Mouse (Mus musculus) myocyte (in vitro differentiated cells): Measurements from ENCODE around the gene Slc12a8. TPM values are rescaled to one million over a fixed set of nuclear protein-coding genes. Genes with fewer than 3 reads are reported as not detected.

Experiments
- H3K27me3 ChIP-seq: one replicate; pipeline ENCODE4 v1.6.1; 2011; ENCODE audit not compliant: control insufficient read depth, insufficient read depth, insufficient read length
- H3K36me3 ChIP-seq: one replicate; pipeline ENCODE4 v1.6.1; 2011; ENCODE audit not compliant: control insufficient read depth, insufficient read depth
- H3K4me2 ChIP-seq: one replicate; pipeline ENCODE4 v1.6.1; 2011; ENCODE audit warnings: low read depth, control low read depth
- H3K4me3 ChIP-seq: one replicate; pipeline ENCODE4 v1.5.1; 2011; ENCODE audit warnings: mild to moderate bottlenecking, control low read depth, moderate library complexity
- H3K79me2 ChIP-seq: one replicate; pipeline ENCODE4 v1.6.1; 2011; ENCODE audit not compliant: control insufficient read depth, insufficient read depth
- H3ac ChIP-seq: one replicate; pipeline ENCODE4 v1.6.1; 2011; ENCODE audit not compliant: control insufficient read depth, insufficient read length
- CEBPB ChIP-seq: IDR thresholded peaks from 2 replicates; pipeline ENCODE4 v1.6.1; 2011; ENCODE audit warnings: mild to moderate bottlenecking, moderate library complexity; ENCODE audit not compliant: poor library complexity, insufficient read depth, severe bottlenecking
- E2F4 ChIP-seq: IDR thresholded peaks from one replicate; pipeline ENCODE4 v1.6.1; 2011; ENCODE audit warnings: mild to moderate bottlenecking, control low read depth, moderate library complexity; ENCODE audit not compliant: insufficient read depth
- MAX ChIP-seq: IDR thresholded peaks from one replicate; pipeline ENCODE4 v1.6.1; 2011; ENCODE audit warnings: low read depth, mild to moderate bottlenecking, control low read depth
- MYOD1 ChIP-seq, 3 experiments: IDR thresholded peaks; one replicate each; pipeline ENCODE4 v1.6.1; 2011; ENCODE audit warnings: control low read depth in 2 of 3, low read depth in 2 of 3, mild to moderate bottlenecking in 2 of 3, moderate library complexity in 1 of 3; ENCODE audit not compliant: insufficient read length in 2 of 3, control insufficient read depth in 1 of 3
- MYOG ChIP-seq, 3 experiments: IDR thresholded peaks; one replicate each; pipeline ENCODE4 v1.6.1; 2011; ENCODE audit warnings: control low read depth in 2 of 3, low read depth in 2 of 3, mild to moderate bottlenecking in 2 of 3; ENCODE audit not compliant: insufficient read length in 2 of 3, control insufficient read depth in 1 of 3, insufficient read depth in 1 of 3
- POLR2A ChIP-seq: IDR thresholded peaks from one replicate; pipeline ENCODE4 v1.6.1; 2011; ENCODE audit warnings: low read depth, mild to moderate bottlenecking, control low read depth, moderate library complexity; ENCODE audit not compliant: insufficient read length
- POLR2AphosphoS2 ChIP-seq: IDR thresholded peaks from one replicate; pipeline ENCODE4 v1.6.1; 2011; ENCODE audit warnings: low read depth, control low read depth; ENCODE audit not compliant: insufficient read length
- REST ChIP-seq: IDR thresholded peaks from one replicate; pipeline ENCODE4 v1.6.1; 2011; ENCODE audit warnings: mild to moderate bottlenecking, control low read depth, moderate library complexity; ENCODE audit not compliant: insufficient read depth, insufficient read length
- SRF ChIP-seq: IDR thresholded peaks from one replicate; pipeline ENCODE4 v1.6.1; 2011; ENCODE audit warnings: low read depth; ENCODE audit not compliant: control insufficient read depth, insufficient read length
- TCF12 ChIP-seq: IDR thresholded peaks from one replicate; pipeline ENCODE4 v1.6.1; 2011; ENCODE audit warnings: mild to moderate bottlenecking, control low read depth; ENCODE audit not compliant: poor library complexity, insufficient read depth, severe bottlenecking
- TCF3 ChIP-seq: IDR thresholded peaks from one replicate; pipeline ENCODE4 v1.6.1; 2011; ENCODE audit warnings: low read depth, control low read depth; ENCODE audit not compliant: insufficient read length
- USF1 ChIP-seq: IDR thresholded peaks from one replicate; pipeline ENCODE4 v1.6.1; 2011; ENCODE audit warnings: low read depth, mild to moderate bottlenecking, control low read depth, moderate library complexity
- polyA plus RNA-seq: library from polyadenylated mRNA; unstranded; fragments of >200 nt; fragmentation: generic; extraction: Trizol; gene quantifications from one replicate; pipeline ENCODE4 v1.2.1, GENCODE M21; 2012; ENCODE audit warnings: missing spikeins

Slc12a8 gene
- polyA plus RNA-seq, 1 experiment: 0.42 TPM

- no peak overlapping the region for H3ac ChIP-seq
- H3K4me3 ChIP-seq: no peak overlapping the region
- H3K79me2 ChIP-seq: no peaks in the 10 kb centered on the region
- no peak for TF ChIP-seq SRF
- TF ChIP-seq MYOG (IDR thresholded peaks at IDR 0.05; ENCODE audit: control insufficient read depth in 1 of 3, insufficient read depth in 1 of 3, insufficient read length in 2 of 3, low read depth in 2 of 3): no peak
- no peak for TF ChIP-seq CEBPB
- no peak for TF ChIP-seq E2F4
- TF ChIP-seq REST: no peak
- no peak for TF ChIP-seq TCF12
- TF ChIP-seq MAX: no peak
- TF ChIP-seq TCF3: no peak
- TF ChIP-seq POLR2AphosphoS2: no peak
- TF ChIP-seq POLR2A: no peak
- no peak for TF ChIP-seq MYOD1 (IDR thresholded peaks at IDR 0.05; ENCODE audit: control insufficient read depth in 1 of 3, insufficient read length in 2 of 3, low read depth in 2 of 3)
- TF ChIP-seq USF1: no peak
- no peaks in the 10 kb centered on the region for H3K27me3 ChIP-seq
- H3K36me3 ChIP-seq: no peaks in the 10 kb centered on the region
- H3K4me2 ChIP-seq: peak overlapping the region; percentile 3
Measured at GRCm38 (mm10) chr16:33581661-33582099, 64.6 kb downstream of the Slc12a8 start.

GRCm38 (mm10) chr16:33582495-33582894, 65.4 kb downstream of the Slc12a8 start:
- H3K4me3 ChIP-seq: no peak overlapping the region
- TF ChIP-seq TCF12 (no peak), MYOD1 (IDR thresholded peaks at IDR 0.05; ENCODE audit: control insufficient read depth in 1 of 3, insufficient read length in 2 of 3, low read depth in 2 of 3) (no peak), USF1 (no peak), MYOG (IDR thresholded peaks at IDR 0.05; ENCODE audit: control insufficient read depth in 1 of 3, insufficient read depth in 1 of 3, insufficient read length in 2 of 3, low read depth in 2 of 3) (no peak), POLR2AphosphoS2 (no peak), E2F4 (no peak), MAX (no peak), REST (no peak)
- H3ac ChIP-seq: no peak overlapping the region
- H3K79me2 ChIP-seq: no peaks in the 10 kb centered on the region
- no peaks in the 10 kb centered on the region for H3K27me3 ChIP-seq
- H3K4me2 ChIP-seq: no peak overlapping the region
- H3K36me3 ChIP-seq: no peaks in the 10 kb centered on the region

- no peak overlapping the region for H3K4me2 ChIP-seq
- no peaks in the 10 kb centered on the region for H3K36me3 ChIP-seq
- no peak overlapping the region for H3K4me3 ChIP-seq
Measured at GRCm38 (mm10) chr16:33583333-33583732, 66.2 kb downstream of the Slc12a8 start.

DNA sequence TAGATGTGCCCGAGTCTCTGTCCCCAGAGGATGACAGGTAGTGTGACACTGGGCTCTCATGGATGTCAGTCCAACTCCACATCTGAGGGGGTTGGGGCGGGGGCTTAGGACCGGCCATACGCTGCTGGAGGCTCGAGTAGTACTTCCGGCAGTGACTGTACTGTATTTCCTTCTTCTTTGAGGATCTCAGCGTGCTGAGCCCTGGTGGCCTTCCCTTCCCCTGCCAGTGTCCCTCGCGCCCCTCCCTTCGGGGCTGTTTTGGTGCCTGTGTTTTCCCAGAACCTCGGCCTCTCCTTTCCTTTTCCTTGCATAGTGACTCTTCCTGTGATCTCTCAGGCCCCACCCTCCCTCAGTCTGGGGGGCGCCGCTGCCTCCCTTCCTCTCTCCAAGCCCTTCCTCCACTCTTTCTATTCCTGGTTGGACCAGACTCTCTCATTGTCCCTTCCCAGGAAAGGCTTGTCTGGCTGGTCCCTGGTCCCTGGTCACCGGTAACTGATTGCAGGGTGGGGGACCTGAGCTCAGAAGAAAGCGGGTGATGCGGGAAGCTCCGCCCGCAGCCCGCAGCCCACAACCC, 66.8 kb downstream of the Slc12a8 start:
- no peaks in the 10 kb centered on the region for H3K36me3 ChIP-seq
- H3K79me2 ChIP-seq: no peaks in the 10 kb centered on the region
- H3K4me2 ChIP-seq: no peak overlapping the region
- H3K27me3 ChIP-seq: no peaks in the 10 kb centered on the region
- H3ac ChIP-seq: no peak overlapping the region
- TF ChIP-seq REST (no peak), USF1 (no peak), CEBPB (no peak), MYOG (IDR thresholded peaks at IDR 0.05; ENCODE audit: control insufficient read depth in 1 of 3, insufficient read depth in 1 of 3, insufficient read length in 2 of 3, low read depth in 2 of 3) (no peak), MAX (no peak), POLR2A (no peak), E2F4 (no peak), POLR2AphosphoS2 (no peak), TCF12 (no peak), TCF3 (no peak), MYOD1 (IDR thresholded peaks at IDR 0.05; ENCODE audit: control insufficient read depth in 1 of 3, insufficient read length in 2 of 3, low read depth in 2 of 3) (no peak)
- H3K4me3 ChIP-seq: no peak overlapping the region

More at GRCm38 (mm10) chr16:33583333-33583732, 66.2 kb downstream of the Slc12a8 start:
- TF ChIP-seq MYOG (IDR thresholded peaks at IDR 0.05; ENCODE audit: control insufficient read depth in 1 of 3, insufficient read depth in 1 of 3, insufficient read length in 2 of 3, low read depth in 2 of 3) (no peak), POLR2AphosphoS2 (no peak), POLR2A (no peak), USF1 (no peak), MYOD1 (IDR thresholded peaks at IDR 0.05; ENCODE audit: control insufficient read depth in 1 of 3, insufficient read length in 2 of 3, low read depth in 2 of 3) (no peak)
- Histone ChIP-seq H3K27me3 (no peaks in the 10 kb centered on the region), H3ac (no peak overlapping the region), H3K79me2 (no peaks in the 10 kb centered on the region)

GRCm38 (mm10) chr16:33584455-33585082, 67.4 kb downstream of the Slc12a8 start:
- H3K4me2 ChIP-seq: peak overlapping the region; percentile 26
- no peaks in the 10 kb centered on the region for H3K36me3 ChIP-seq
- H3ac ChIP-seq: no peak overlapping the region
- TF ChIP-seq E2F4: no peak
- TF ChIP-seq REST: no peak
- no peak for TF ChIP-seq POLR2AphosphoS2
- peak; percentile 88 for TF ChIP-seq TCF12
- no peak for TF ChIP-seq CEBPB
- TF ChIP-seq POLR2A: no peak
- TF ChIP-seq USF1: no peak
- TF ChIP-seq MYOG (IDR thresholded peaks at IDR 0.05; ENCODE audit: control insufficient read depth in 1 of 3, insufficient read depth in 1 of 3, insufficient read length in 2 of 3, low read depth in 2 of 3): peak; percentile 86 to 93 (median 90)
- peak; percentile 1 for TF ChIP-seq TCF3
- no peak for TF ChIP-seq MAX
- TF ChIP-seq SRF: no peak
- TF ChIP-seq MYOD1 (IDR thresholded peaks at IDR 0.05; ENCODE audit: control insufficient read depth in 1 of 3, insufficient read length in 2 of 3, low read depth in 2 of 3): peak in 2 of 3 experiments; percentile 88 to 89
- no peaks in the 10 kb centered on the region for H3K27me3 ChIP-seq
- no peak overlapping the region for H3K4me3 ChIP-seq
- H3K79me2 ChIP-seq: no peaks in the 10 kb centered on the region
